Mouse (Mus musculus) gastrocnemius, postnatal 4 days (tissue): Measurements from ENCODE around the gene Btbd35f13. TPM values are rescaled to one million over a fixed set of nuclear protein-coding genes. Genes with fewer than 3 reads are reported as not detected.
"Not testable (repeated sequence)": the region's sequence is repeated elsewhere in the genome, so short reads cannot be mapped to it uniquely, and the experiment has no call there.

Experiments
- DNase-seq, 2 experiments: peaks; one replicate each; pipeline ENCODE4 v3.0.0; 2021 to 2022; ENCODE audit warnings: low spot score in 2 of 2, mixed read lengths in 2 of 2
- long read RNA-seq, 2 experiments: library from polyadenylated mRNA; stranded (forward); transcript quantifications; one replicate each; pipeline ENCODE4 v2.0.0; 2021
- total RNA-seq, 2 experiments: library from RNA; stranded (reverse); gene quantifications; 2 replicates each; pipeline ENCODE4 v1.2.3; 2021

Gene Btbd35f13
- not detected for total RNA-seq
- long read RNA-seq, experiment 1, result 0 reads
- long read RNA-seq, experiment 2, result 0 reads

- not testable (repeated sequence) for DNase-seq
These were observed at the start of gene Btbd35f13 for GRCm38 (mm10) chrX:33656872-33657271. TSS of gene Btbd35f13 (plus strand) at chrX:33657172.

DNA sequence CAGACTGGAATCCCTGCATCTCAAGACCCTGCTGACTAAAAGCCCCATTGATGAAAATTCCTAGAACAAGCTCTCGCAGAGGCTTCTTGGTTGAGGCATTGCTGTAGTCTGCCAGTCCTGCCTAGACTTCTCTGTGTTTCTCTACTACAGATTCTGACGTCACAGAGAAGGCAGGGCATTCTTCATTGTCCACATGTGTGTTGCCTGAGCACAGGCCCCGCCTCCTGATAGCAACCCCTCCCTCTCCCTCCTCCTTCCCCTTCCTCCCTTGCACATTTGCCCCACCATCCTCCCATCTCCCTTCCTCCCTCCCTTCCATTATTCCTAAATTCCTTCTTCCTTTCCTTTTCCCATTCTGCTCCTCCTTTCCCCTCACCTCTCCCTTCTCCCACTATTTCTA is 45.3 kb downstream of the Btbd35f13 start, which contains the start of gene Btbd35f14:
Btbd35f14 (minus strand) TSS at position 101 of the 400 bp plus-strand sequence.
- DNase-seq, result not testable (repeated sequence)

Other genes with a start within 250 kb of the Btbd35f13 start
- gene Btbd35f15, start 79.9 kb upstream of the Btbd35f13 start, total RNA-seq, result not detected
- not detected for gene Btbd35f14, start 45.2 kb downstream of the Btbd35f13 start, total RNA-seq